Mouse (Mus musculus): ENCODE measurements around the gene 1810010D01Rik. TPM values are rescaled to one million over a fixed set of nuclear protein-coding genes. Genes with fewer than 3 reads are reported as not detected.

The 1810010D01Rik gene
- polyA plus RNA-seq, 1 experiment, result not detected

DNA sequence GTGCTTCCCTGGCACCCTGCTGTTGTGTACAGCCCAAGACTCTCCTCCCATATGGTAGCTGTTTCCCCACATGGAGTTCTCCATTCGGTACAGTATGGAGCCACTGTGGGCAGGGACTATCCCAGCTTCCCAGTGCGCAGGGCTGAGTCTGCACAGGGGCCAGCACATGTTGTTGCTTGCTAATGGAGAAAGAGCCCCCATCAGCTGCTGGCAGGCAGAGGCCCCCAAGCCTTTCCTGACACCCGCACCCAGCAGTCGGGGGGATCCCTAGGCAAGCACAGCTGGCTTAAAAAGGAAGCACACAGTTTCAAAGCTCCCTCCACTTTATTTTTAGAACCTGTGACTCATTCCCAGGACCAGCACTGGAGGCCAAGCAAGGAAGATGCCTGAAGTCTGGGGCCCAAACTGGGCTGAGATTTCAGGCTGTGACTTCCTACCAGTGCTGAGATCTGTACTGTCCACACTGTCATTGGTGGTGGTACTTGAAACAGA is 9.7 kb downstream of the 1810010D01Rik start:
- no peaks in the 10 kb centered on the region for H3K4me1 ChIP-seq (ENCODE audit: control insufficient read depth)
- H3K36me3 ChIP-seq (ENCODE audit: control insufficient read depth), result no peaks in the 10 kb centered on the region
- no peaks in the 10 kb centered on the region for H3K27me3 ChIP-seq (ENCODE audit: control insufficient read depth)
- TF ChIP-seq TAL1 (IDR thresholded peaks at IDR 0.05; ENCODE audit: low read length), result no peak
- no peak for TF ChIP-seq GATA1 (IDR thresholded peaks at IDR 0.05; ENCODE audit: low read length)
- no peaks in the 10 kb centered on the region for H3K9me3 ChIP-seq (ENCODE audit: control insufficient read depth, low read length)
- H3K4me3 ChIP-seq (replicated peaks), result no peak overlapping the region

DNA sequence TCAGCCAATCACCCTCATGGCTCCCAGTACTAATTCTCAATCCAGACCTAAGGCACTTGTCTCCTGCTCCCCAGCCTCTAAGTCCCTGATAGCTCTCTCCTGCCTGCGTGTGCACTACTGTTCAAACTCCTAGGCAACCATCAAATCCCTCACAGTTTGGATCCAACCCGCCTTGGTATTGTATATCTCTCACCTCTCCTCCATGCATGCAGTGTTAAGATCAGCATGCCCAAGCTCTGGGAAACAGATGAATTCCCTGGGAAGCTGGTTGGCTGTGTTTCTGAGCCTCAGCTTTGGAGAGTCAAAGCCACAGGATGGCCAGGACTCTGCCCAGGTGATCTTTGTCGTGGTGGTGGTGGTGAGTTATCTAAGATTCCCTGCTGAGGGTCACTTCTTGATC is 10.2 kb downstream of the 1810010D01Rik start:
- Histone ChIP-seq H3K4me1 (ENCODE audit: control insufficient read depth) (no peaks in the 10 kb centered on the region), H3K27me3 (ENCODE audit: control insufficient read depth) (no peaks in the 10 kb centered on the region), H3K4me3 (replicated peaks) (no peak overlapping the region), H3K9me3 (ENCODE audit: control insufficient read depth, low read length) (no peaks in the 10 kb centered on the region), H3K36me3 (ENCODE audit: control insufficient read depth) (no peaks in the 10 kb centered on the region)
- no peak for TF ChIP-seq GATA1 (IDR thresholded peaks at IDR 0.05; ENCODE audit: low read length)
- TF ChIP-seq TAL1 (IDR thresholded peaks at IDR 0.05; ENCODE audit: low read length), result no peak

DNA sequence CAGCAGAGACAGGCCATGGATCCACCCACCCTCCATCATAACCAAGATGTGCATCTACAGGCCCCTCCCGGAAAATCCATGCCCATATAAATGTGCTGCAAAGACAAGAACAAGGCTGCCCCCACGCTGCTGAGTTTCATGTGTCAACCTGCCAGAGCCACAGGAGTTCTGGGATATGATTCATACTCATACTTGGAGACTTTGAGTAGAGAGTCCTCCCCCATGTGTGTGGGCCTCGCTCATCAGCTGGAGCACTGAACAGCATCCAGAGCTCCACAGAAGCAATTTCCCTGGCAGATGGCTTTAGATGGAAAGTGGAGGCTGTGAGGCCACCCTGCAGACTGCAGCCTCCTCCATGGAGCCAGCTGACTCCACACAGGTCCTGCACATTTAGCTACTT is 10.9 kb downstream of the 1810010D01Rik start:
- Histone ChIP-seq H3K4me1 (ENCODE audit: control insufficient read depth) (no peaks in the 10 kb centered on the region), H3K4me3 (replicated peaks) (no peak overlapping the region), H3K9me3 (ENCODE audit: control insufficient read depth, low read length) (no peaks in the 10 kb centered on the region), H3K36me3 (ENCODE audit: control insufficient read depth) (no peaks in the 10 kb centered on the region), H3K27me3 (ENCODE audit: control insufficient read depth) (no peaks in the 10 kb centered on the region)
- TF ChIP-seq GATA1 (IDR thresholded peaks at IDR 0.05; ENCODE audit: low read length) (no peak), TAL1 (IDR thresholded peaks at IDR 0.05; ENCODE audit: low read length) (no peak)

DNA sequence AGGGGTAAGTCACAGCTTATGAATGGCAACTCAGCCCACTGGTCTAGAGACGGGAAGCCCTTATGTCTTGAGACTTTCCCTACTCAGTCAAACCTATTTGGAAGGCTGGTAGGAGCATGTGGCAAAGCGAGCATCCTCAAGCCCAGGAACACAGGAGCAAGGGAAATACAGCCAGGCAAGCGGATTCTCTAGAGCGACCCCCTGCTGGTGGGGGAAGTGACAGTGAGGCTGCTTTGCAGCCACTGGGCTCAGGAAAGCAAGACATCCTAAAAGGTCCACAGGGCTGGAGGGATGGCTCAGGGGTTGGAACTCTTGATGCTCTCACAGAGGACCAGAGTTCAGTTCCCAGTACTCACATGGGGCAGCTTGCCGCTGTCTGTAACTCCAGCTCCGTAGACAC is 11.6 kb downstream of the 1810010D01Rik start:
- Histone ChIP-seq H3K4me3 (replicated peaks) (no peak overlapping the region), H3K36me3 (ENCODE audit: control insufficient read depth) (no peaks in the 10 kb centered on the region), H3K4me1 (ENCODE audit: control insufficient read depth) (no peaks in the 10 kb centered on the region), H3K9me3 (ENCODE audit: control insufficient read depth, low read length) (no peaks in the 10 kb centered on the region), H3K27me3 (ENCODE audit: control insufficient read depth) (no peaks in the 10 kb centered on the region)
- TF ChIP-seq GATA1 (IDR thresholded peaks at IDR 0.05; ENCODE audit: low read length) (no peak), TAL1 (IDR thresholded peaks at IDR 0.05; ENCODE audit: low read length) (no peak)

DNA sequence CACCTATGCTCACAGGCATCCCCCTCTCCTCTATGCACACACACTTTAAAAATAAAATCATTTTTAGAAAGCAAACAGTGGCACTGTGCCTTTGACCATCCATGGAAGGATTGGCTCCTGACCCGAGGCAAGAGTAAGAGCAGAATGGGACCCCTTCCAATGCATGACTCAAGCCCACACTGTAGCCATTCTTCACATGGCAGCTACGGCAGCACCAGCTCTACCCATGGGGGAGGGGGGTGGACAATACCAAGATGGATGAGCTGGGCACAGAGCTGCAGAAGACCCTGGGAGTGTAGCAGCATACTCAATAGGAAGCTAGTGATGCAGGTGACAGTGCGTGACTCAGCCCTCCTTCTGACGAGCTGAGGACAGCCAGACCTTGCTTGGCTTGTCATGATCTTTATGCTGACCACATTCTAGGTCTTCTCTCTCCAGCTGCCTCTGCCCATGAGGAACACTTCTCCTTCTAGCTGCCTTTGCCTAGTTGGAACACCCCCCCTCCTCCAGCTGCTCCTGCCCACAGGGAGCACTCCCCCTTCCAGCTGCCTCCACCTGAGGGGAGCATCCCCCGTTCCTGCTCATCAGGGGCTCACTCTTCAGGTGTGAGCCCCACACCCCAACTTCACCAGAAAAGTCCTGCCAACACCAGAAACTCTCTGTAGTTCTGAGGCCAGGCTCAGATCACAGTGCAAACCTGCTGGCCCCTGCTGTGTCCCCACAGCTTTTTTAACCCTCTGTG is 12.6 kb downstream of the 1810010D01Rik start:
- no peak for TF ChIP-seq GATA1 (IDR thresholded peaks at IDR 0.05; ENCODE audit: low read length)
- TF ChIP-seq TAL1 (IDR thresholded peaks at IDR 0.05; ENCODE audit: low read length), result no peak
- H3K9me3 ChIP-seq (ENCODE audit: control insufficient read depth, low read length), result no peaks in the 10 kb centered on the region
- no peaks in the 10 kb centered on the region for H3K4me1 ChIP-seq (ENCODE audit: control insufficient read depth)
- H3K27me3 ChIP-seq (ENCODE audit: control insufficient read depth), result no peaks in the 10 kb centered on the region
- H3K36me3 ChIP-seq (ENCODE audit: control insufficient read depth), result no peaks in the 10 kb centered on the region
- H3K4me3 ChIP-seq (replicated peaks), result no peak overlapping the region

- no peaks in the 10 kb centered on the region for H3K4me1 ChIP-seq (ENCODE audit: control insufficient read depth)
- H3K4me3 ChIP-seq (replicated peaks), result no peak overlapping the region
- no peaks in the 10 kb centered on the region for H3K36me3 ChIP-seq (ENCODE audit: control insufficient read depth)
- no peaks in the 10 kb centered on the region for H3K9me3 ChIP-seq (ENCODE audit: control insufficient read depth, low read length)
- no peaks in the 10 kb centered on the region for H3K27me3 ChIP-seq (ENCODE audit: control insufficient read depth)
- TF ChIP-seq GATA1 (IDR thresholded peaks at IDR 0.05; ENCODE audit: low read length), result no peak
- TF ChIP-seq TAL1 (IDR thresholded peaks at IDR 0.05; ENCODE audit: low read length), result no peak
These were observed 13.3 kb downstream of the 1810010D01Rik start for GRCm38 (mm10) chr7:145194455-145195161.

DNA sequence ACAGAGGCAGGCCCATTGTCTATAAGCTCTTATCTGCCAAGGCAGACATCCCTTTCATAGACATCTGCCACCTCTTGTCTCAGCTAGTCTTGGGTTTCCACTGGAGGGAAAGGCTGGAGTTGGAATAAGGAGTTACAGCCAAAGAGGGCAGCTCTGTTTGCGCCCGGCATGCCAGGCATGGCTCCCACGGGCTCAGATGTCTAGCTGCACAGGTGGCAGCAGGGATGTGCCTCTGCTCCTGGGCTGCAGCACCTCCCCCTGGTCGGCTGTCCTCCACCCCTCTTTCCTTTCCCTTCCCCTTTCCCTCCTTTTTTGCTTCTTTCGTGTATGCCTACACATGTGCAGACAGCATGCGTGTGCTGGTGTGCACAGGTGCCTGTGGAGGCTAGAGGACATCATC is 15.1 kb downstream of the 1810010D01Rik start:
- no peaks in the 10 kb centered on the region for H3K36me3 ChIP-seq (ENCODE audit: control insufficient read depth)
- TF ChIP-seq GATA1 (IDR thresholded peaks at IDR 0.05; ENCODE audit: low read length) (no peak), TAL1 (IDR thresholded peaks at IDR 0.05; ENCODE audit: low read length) (no peak)
- H3K4me1 ChIP-seq (ENCODE audit: control insufficient read depth), result no peaks in the 10 kb centered on the region
- H3K9me3 ChIP-seq (ENCODE audit: control insufficient read depth, low read length), result no peaks in the 10 kb centered on the region
- no peaks in the 10 kb centered on the region for H3K27me3 ChIP-seq (ENCODE audit: control insufficient read depth)
- H3K4me3 ChIP-seq (replicated peaks), result no peak overlapping the region

DNA sequence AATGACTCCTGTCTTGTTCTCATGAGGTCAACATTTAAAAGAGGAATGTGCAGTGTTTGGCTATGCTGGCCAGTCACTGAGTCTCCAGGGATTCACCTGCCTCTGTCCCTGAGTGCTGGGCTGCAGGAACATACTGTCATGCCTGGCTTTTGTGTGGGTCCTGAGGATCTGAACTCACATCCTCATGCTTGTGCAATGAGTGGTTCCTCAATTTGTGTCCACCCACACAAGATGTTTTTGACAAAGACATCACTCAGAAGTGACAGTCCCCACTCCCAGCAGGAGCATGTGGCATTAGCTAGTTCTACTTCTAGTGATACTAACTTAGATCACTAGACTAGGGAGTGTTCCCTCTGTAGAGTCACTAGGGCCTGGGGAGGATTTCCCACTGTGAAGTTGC is 17.4 kb downstream of the 1810010D01Rik start:
- H3K4me3 ChIP-seq (replicated peaks), result no peak overlapping the region
- H3K9me3 ChIP-seq (ENCODE audit: control insufficient read depth, low read length), result no peaks in the 10 kb centered on the region
- TF ChIP-seq GATA1 (IDR thresholded peaks at IDR 0.05; ENCODE audit: low read length) (no peak), TAL1 (IDR thresholded peaks at IDR 0.05; ENCODE audit: low read length) (no peak)
- no peaks in the 10 kb centered on the region for H3K36me3 ChIP-seq (ENCODE audit: control insufficient read depth)
- no peaks in the 10 kb centered on the region for H3K4me1 ChIP-seq (ENCODE audit: control insufficient read depth)
- no peaks in the 10 kb centered on the region for H3K27me3 ChIP-seq (ENCODE audit: control insufficient read depth)

- TF ChIP-seq TAL1 (IDR thresholded peaks at IDR 0.05; ENCODE audit: low read length) (no peak), GATA1 (IDR thresholded peaks at IDR 0.05; ENCODE audit: low read length) (no peak)
- Histone ChIP-seq H3K27me3 (ENCODE audit: control insufficient read depth) (no peaks in the 10 kb centered on the region), H3K36me3 (ENCODE audit: control insufficient read depth) (no peaks in the 10 kb centered on the region), H3K4me3 (replicated peaks) (no peak overlapping the region), H3K4me1 (ENCODE audit: control insufficient read depth) (no peaks in the 10 kb centered on the region), H3K9me3 (ENCODE audit: control insufficient read depth, low read length) (no peaks in the 10 kb centered on the region)
These were observed 18.6 kb downstream of the 1810010D01Rik start for GRCm38 (mm10) chr7:145189342-145189741.
